Mouse (Mus musculus) adrenal gland, postnatal 14 days (tissue): ENCODE measurements around the gene E130116L18Rik. TPM values are rescaled to one million over a fixed set of nuclear protein-coding genes. Genes with fewer than 3 reads are reported as not detected.
"Not testable (repeated sequence)": the region's sequence is repeated elsewhere in the genome, so short reads cannot be mapped to it uniquely, and the experiment has no call there.

Experiments
- DNase-seq: peaks from one replicate; pipeline ENCODE4 v3.0.0; 2021; ENCODE audit warnings: mixed read lengths
- total RNA-seq: library from RNA; stranded (reverse); gene quantifications from 2 replicates; pipeline ENCODE4 v1.2.3, GENCODE M21; 2021

E130116L18Rik gene
- total RNA-seq, 1 experiment from 2014 or later, result not detected

GRCm38 (mm10) chr5:25181004-25181531 is 41.9 kb downstream of the E130116L18Rik start, which contains the start of gene Galntl5:
TSS of gene Galntl5 (plus strand) at chr5:25181460.
- peak; percentile 23 for DNase-seq

- DNase-seq, result no peak
Observed at GRCm38 (mm10) chr5:25179936-25180488, 42.9 kb downstream of the E130116L18Rik start.

- no peak for DNase-seq
Observed at GRCm38 (mm10) chr5:25179284-25179683, 43.7 kb downstream of the E130116L18Rik start.

GRCm38 (mm10) chr5:25178543-25178942 is 44.4 kb downstream of the E130116L18Rik start:
- DNase-seq, result not testable (repeated sequence)

- not testable (repeated sequence) for DNase-seq
Observed at GRCm38 (mm10) chr5:25177937-25178336, 45.0 kb downstream of the E130116L18Rik start.

Other genes starting within 250 kb of the E130116L18Rik start
- 64.7 and 74.9 TPM in 2 replicates for gene Prkag2, start 122.5 kb downstream of the E130116L18Rik start, total RNA-seq
- gene Galntl5, start 41.7 kb downstream of the E130116L18Rik start, total RNA-seq, result not detected in 2 replicates
- 38.1 and 41.5 TPM in 2 replicates for gene Galnt11, start 1.2 kb downstream of the E130116L18Rik start, total RNA-seq